Mouse (Mus musculus) adrenal gland, postnatal 25 days (tissue): ENCODE measurements around the gene Sycn. TPM values are rescaled to one million over a fixed set of nuclear protein-coding genes. Genes with fewer than 3 reads are reported as not detected.

Source experiments
- DNase-seq: peaks from one replicate; pipeline ENCODE4 v3.0.0; 2021; ENCODE audit warnings: mixed read lengths
- microRNA-seq, 2 experiments: library from miRNA; unstranded; fragments of <30 nt; microRNA quantifications; one replicate each; pipeline ENCODE4 v1.2.0; 2021
- total RNA-seq: library from RNA; stranded (reverse); gene quantifications from 2 replicates; pipeline ENCODE4 v1.2.3, GENCODE M21; 2021

Sycn gene
- total RNA-seq, 1 experiment from 2014 or later, result not detected

DNA sequence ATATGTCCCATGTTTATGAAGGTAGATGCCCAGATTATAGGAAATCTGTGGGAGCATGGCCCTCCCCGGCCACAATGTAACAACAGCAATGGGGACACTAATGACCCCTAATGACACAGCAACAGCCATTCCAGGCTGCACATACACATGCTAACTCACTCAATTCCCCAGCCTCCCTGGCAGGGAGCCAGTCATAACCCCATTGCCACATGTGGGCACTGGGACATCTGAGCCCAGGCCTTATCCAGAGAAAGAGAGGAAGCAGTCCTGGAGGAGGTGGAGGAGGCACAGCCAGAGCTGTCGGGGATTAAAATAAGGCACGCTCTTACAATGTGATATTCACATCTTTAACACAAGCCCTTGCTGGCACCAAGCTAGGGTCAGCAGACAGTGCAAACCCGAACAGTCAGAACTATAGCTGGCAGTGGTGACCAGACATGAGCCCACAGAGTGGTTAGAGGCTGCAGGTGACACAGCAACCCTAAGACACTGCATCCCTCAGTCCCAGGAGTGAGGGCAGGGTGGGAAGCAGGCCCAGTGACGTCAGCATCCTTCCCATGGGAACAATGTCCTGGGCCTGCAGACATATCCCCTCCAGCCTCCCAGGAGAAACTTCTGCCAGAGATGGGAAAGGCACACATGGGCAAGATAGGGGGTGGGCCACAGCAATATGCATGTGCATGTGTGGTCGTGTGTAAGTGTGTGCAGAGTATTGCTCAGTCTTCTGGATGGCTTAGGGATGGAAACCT, 46.2 kb downstream of the Sycn start:
- DNase-seq, result peak; percentile 77

DNA sequence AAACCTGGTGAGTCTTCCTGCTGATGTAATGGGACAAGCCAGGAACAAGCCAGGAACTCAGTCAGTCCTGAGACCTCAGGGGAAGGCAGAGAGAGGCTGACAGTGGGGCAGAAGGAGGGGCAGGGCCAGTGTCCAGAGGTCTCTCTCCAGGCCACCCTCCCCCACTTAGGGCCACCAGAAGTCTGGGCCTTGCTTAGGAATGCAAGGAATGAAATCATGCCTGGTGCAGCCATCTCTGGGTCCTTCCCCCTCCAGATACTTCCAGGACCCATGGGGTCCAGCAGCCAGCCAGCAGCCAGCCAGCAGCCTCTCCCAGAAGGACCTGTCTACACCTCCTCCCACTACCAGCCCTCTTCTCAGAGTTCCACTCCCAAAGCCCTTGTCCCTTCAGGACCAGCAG, 47.0 kb downstream of the Sycn start:
- DNase-seq, result no peak

Small RNA genes lying within 50 kb of the gene (microRNA-seq; reads per million reads assigned to microRNA genes)
- 0.36 to 1.0 reads per million in 2 experiments for gene Mir7049

Other genes with a start within 250 kb of the Sycn start
- not detected in 2 replicates for gene Selenov, start 249.7 kb upstream of the Sycn start, total RNA-seq
- gene Dll3, start 238.6 kb upstream of the Sycn start, total RNA-seq, result not detected in 2 replicates
- 72.0 and 81.3 TPM in 2 replicates for gene Timm50, start 228.8 kb upstream of the Sycn start, total RNA-seq
- gene Supt5, start 202.1 kb upstream of the Sycn start, total RNA-seq, result 136 and 164 TPM in 2 replicates
- gene Rps16, start 190.2 kb upstream of the Sycn start, total RNA-seq, result 820 and 1,029 TPM in 2 replicates
- 25.1 and 27.0 TPM in 2 replicates for gene Plekhg2, start 168.3 kb upstream of the Sycn start, total RNA-seq
- 14.8 and 16.1 TPM in 2 replicates for gene Zfp36, start 160.6 kb upstream of the Sycn start, total RNA-seq
- gene Med29, start 148.2 kb upstream of the Sycn start, total RNA-seq, result 31.3 and 34.4 TPM in 2 replicates
- gene Paf1, start 147.9 kb upstream of the Sycn start, total RNA-seq, result 80.7 and 92.7 TPM in 2 replicates
- 7.2 and 11.2 TPM in 2 replicates for gene Gmfg, start 103.4 kb upstream of the Sycn start, total RNA-seq
- 15.9 and 17.4 TPM in 2 replicates for gene Lrfn1, start 88.9 kb upstream of the Sycn start, total RNA-seq
- gene Ifnl2, start 30.4 kb upstream of the Sycn start, total RNA-seq, result not detected in 2 replicates
- not detected in 2 replicates for gene Ifnl3, start 18.0 kb upstream of the Sycn start, total RNA-seq
- gene Nccrp1, start 6.4 kb downstream of the Sycn start, total RNA-seq, result not detected in 2 replicates
- gene Samd4b, start 57.3 kb downstream of the Sycn start, total RNA-seq, result 66.6 and 69.4 TPM in 2 replicates
- gene Pak4, start 57.3 kb downstream of the Sycn start, total RNA-seq, result 32.0 and 35.2 TPM in 2 replicates
- not detected in 2 replicates for gene Acp7, start 90.4 kb downstream of the Sycn start, total RNA-seq
- gene Fbxo27, start 152.0 kb downstream of the Sycn start, total RNA-seq, result 1.3 and 1.9 TPM in 2 replicates
- gene Fbxo17, start 175.9 kb downstream of the Sycn start, total RNA-seq, result 3.9 and 5.3 TPM in 2 replicates
- gene Mrps12, start 200.9 kb downstream of the Sycn start, total RNA-seq, result 78.8 and 86.5 TPM in 2 replicates
- 15.4 and 22.3 TPM in 2 replicates for gene Sars2, start 201.1 kb downstream of the Sycn start, total RNA-seq
- gene Ccer2, start 215.3 kb downstream of the Sycn start, total RNA-seq, result not detected in 2 replicates
- 71.4 and 75.2 TPM in 2 replicates for gene Sirt2, start 225.8 kb downstream of the Sycn start, total RNA-seq
- 36.8 and 42.6 TPM in 2 replicates for gene Nfkbib, start 226.6 kb downstream of the Sycn start, total RNA-seq
- gene Rinl, start 248.1 kb downstream of the Sycn start, total RNA-seq, result 2.9 and 3.1 TPM in 2 replicates